Comparison of ENCODE assay signal across 9 mouse cellular contexts in the genomic region with DNA sequence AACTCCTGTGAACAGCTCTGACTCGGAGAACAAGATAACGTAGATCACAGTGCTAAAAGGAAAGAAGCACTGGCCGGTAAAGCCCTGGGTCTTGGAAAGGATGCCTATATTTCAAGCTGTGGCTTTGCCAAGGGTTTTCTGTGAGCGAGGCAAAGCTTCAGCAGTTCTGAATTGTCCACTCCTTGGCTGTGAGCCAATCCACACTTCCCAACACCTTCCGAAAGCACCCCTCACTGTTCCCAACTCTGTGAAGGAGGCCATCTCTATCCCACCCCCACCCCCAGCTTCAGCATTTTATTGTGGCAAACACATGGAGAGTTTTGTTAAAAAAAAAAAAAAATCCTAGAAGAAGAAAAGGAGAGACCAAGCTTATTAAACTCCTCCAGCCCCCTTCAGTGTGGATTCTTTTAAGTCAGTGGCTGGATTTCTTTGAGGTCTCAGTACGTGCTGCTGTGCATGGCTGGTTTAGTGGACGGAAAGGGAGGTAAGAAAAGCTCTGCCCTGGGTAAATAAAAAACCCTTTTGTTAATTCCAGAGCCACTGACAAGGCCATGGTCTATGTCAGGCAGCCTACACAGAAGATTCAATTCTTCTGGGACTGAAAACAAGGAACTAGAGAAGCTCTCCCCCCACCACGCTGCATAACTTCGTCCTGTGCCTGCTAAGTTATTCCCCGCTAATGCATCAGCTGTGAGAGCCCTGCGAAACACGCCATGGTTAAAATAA.
DNase-seq lines count a peak whose midpoint lies in the region; ATAC-seq lines count a peak whose summit lies in the region.
"Had no signal": no experiment of that assay in that cellular context is flagged by ENCODE, and none has a peak within 500 bp of the region (broad histone marks: within the 10 kb centered on the region; RNA-seq: fewer than 3 reads in every experiment).

No protein-coding gene starts in this region.

- ATAC-seq in lung, embryonic 15.5 days (ENCODE audit: borderline replicate concordance, extremely low read depth, low FRiP score, low TSS enrichment): peak; percentile 15; the same call in 1 of the 2 replicates
- peak; percentile 80 for ATAC-seq in hindbrain, embryonic 15.5 days (ENCODE audit: low FRiP score, low read depth)
- ATAC-seq in neural tube, embryonic 15.5 days (ENCODE audit: low FRiP score): peak; percentile 66; the same call in 1 of the 2 replicates
- ATAC-seq in liver, embryonic 12.5 days: no peak

- no peaks in the 10 kb centered on the region for H3K9me3 ChIP-seq in lung, embryonic 15.5 days
- no peaks in the 10 kb centered on the region for H3K9me3 ChIP-seq in hindbrain, embryonic 15.5 days
- no peaks in the 10 kb centered on the region for H3K9me3 ChIP-seq in neural tube, embryonic 15.5 days (replicated peaks)
- H3K9me3 ChIP-seq in liver, embryonic 12.5 days (replicated peaks): no peaks in the 10 kb centered on the region

- peak overlapping the region; percentile 38 for H3K4me2 ChIP-seq in lung, embryonic 15.5 days
- peak overlapping the region; percentile 19; the same call in 1 of the 2 replicates for H3K4me2 ChIP-seq in hindbrain, embryonic 15.5 days
- peak overlapping the region; percentile 11; the same call in 1 of the 2 replicates for H3K4me2 ChIP-seq in neural tube, embryonic 15.5 days
- H3K4me2 ChIP-seq in liver, embryonic 12.5 days: no peak overlapping the region

- H3K27me3 ChIP-seq in lung, embryonic 15.5 days: no peaks in the 10 kb centered on the region
- no peaks in the 10 kb centered on the region for H3K27me3 ChIP-seq in hindbrain, embryonic 15.5 days
- H3K27me3 ChIP-seq in neural tube, embryonic 15.5 days (replicated peaks): no peaks in the 10 kb centered on the region
- no peaks in the 10 kb centered on the region for H3K27me3 ChIP-seq in liver, embryonic 12.5 days (replicated peaks)

- H3K4me1 ChIP-seq in lung, embryonic 15.5 days: peaks cover 20% of the 10 kb centered on the region
- H3K4me1 ChIP-seq in hindbrain, embryonic 15.5 days (replicated peaks): peaks cover 3% of the 10 kb centered on the region; the same call in 1 of the 2 replicates
- peaks cover 10% of the 10 kb centered on the region; the same call in 1 of the 2 replicates for H3K4me1 ChIP-seq in neural tube, embryonic 15.5 days
- no peaks in the 10 kb centered on the region for H3K4me1 ChIP-seq in liver, embryonic 12.5 days

- no peak overlapping the region for H3K9ac ChIP-seq in lung, embryonic 15.5 days
- H3K9ac ChIP-seq in hindbrain, embryonic 15.5 days: no peak overlapping the region
- no peak overlapping the region for H3K9ac ChIP-seq in neural tube, embryonic 15.5 days (replicated peaks)
- no peak overlapping the region for H3K9ac ChIP-seq in liver, embryonic 12.5 days

- H3K27ac ChIP-seq in lung, embryonic 15.5 days: peak overlapping the region; percentile 39
- H3K27ac ChIP-seq in hindbrain, embryonic 15.5 days (replicated peaks): peak overlapping the region; percentile 26; the same call in 1 of the 2 replicates
- peak overlapping the region; percentile 58 for H3K27ac ChIP-seq in neural tube, embryonic 15.5 days (replicated peaks)
- no peak overlapping the region for H3K27ac ChIP-seq in liver, embryonic 12.5 days

- DNase-seq in embryo, embryonic 10 days (ENCODE audit: low spot score): peak; percentile 43
- DNase-seq in embryo, embryonic 9.5 days (ENCODE audit: extremely low spot score): no peak
- no peak for DNase-seq in lung, postnatal 4 days
- DNase-seq in liver: no peak
- DNase-seq: thymus, postnatal 25 days had no signal

- H3K36me3 ChIP-seq in lung, embryonic 15.5 days: no peaks in the 10 kb centered on the region
- no peaks in the 10 kb centered on the region for H3K36me3 ChIP-seq in hindbrain, embryonic 15.5 days
- H3K36me3 ChIP-seq in neural tube, embryonic 15.5 days: no peaks in the 10 kb centered on the region
- no peaks in the 10 kb centered on the region for H3K36me3 ChIP-seq in liver, embryonic 12.5 days

- WGBS in lung, embryonic 15.5 days: 35% methylated on average over 12 of the region's 12 CpGs
- 21% methylated on average over 12 of the region's 12 CpGs for WGBS in hindbrain, embryonic 15.5 days
- WGBS in neural tube, embryonic 15.5 days: 25% methylated on average over 12 of the region's 12 CpGs
- 60% methylated on average over 12 of the region's 12 CpGs for WGBS in liver, embryonic 12.5 days (ENCODE audit: insufficient replicate concordance)

- no peak overlapping the region for H3K4me3 ChIP-seq in lung, embryonic 15.5 days
- no peak overlapping the region for H3K4me3 ChIP-seq in hindbrain, embryonic 15.5 days
- H3K4me3 ChIP-seq in neural tube, embryonic 15.5 days (replicated peaks): no peak overlapping the region
- H3K4me3 ChIP-seq in liver, embryonic 12.5 days: no peak overlapping the region
